Mouse (Mus musculus): ENCODE data around the gene Eif2ak4.

DNA sequence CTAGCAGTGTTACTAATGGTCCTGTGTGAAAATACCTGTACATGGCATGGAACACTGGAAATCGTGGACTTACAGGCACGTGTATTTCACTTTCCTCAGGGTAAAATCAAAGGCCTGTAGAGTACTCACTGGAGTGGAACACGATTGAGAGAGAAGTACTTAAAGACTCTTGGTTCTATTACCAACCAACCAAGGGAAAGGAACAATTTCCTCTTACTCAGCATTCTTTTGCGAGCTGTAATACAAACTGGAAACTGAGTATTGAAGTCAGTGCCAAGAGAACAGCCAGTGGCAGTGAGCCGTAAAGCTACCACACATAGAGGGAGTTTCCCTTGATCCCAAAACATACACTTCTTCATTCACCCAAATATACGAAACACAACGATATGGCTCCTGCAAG, 47.1 kb upstream of the Eif2ak4 start:
- no peak for TF ChIP-seq CTCF (IDR thresholded peaks at IDR 0.05; ENCODE audit: low read depth)
- no peak for TF ChIP-seq EP300 (IDR thresholded peaks at IDR 0.05; ENCODE audit: low read depth)

Measured in liver, embryonic 14.5 days (tissue).